Mouse (Mus musculus) neutrophil, adult 65 days (primary cell): ENCODE data around the gene Ccl2. TPM values are rescaled to one million over a fixed set of nuclear protein-coding genes. Genes with fewer than 3 reads are reported as not detected.

Source experiments
- total RNA-seq: library from RNA; stranded (reverse); gene quantifications from 2 replicates; pipeline ENCODE4 v1.2.4, GENCODE M21; 2023

The Ccl2 gene
- 8.5 and 46.6 TPM in 2 replicates for total RNA-seq

GRCm38 (mm10) chr11:82035356-82035755 is at the start of gene Ccl2:
Gene Ccl2 (plus strand): TSS chr11:82035571.

GRCm38 (mm10) chr11:82038535-82038934 is 3.2 kb downstream of the Ccl2 start, which contains the start of gene Gm17268:
Gene Gm17268 (minus strand): TSS chr11:82038562.

GRCm38 (mm10) chr11:82045471-82045870 is 10.1 kb downstream of the Ccl2 start, which contains the start of gene Ccl7:
Gene Ccl7 (plus strand): TSS chr11:82045712.

GRCm38 (mm10) chr11:82057646-82058045 is 22.3 kb downstream of the Ccl2 start, which contains the start of gene Ccl11:
Gene Ccl11 (plus strand): TSS chr11:82057823.

Other genes starting within 250 kb of the Ccl2 start
- 0.38 TPM in 1 of 2 replicates, not detected in the other for gene 5530401A14Rik, start 174.9 kb upstream of the Ccl2 start, total RNA-seq
- not detected in 2 replicates for gene Asic2, start 67.1 kb upstream of the Ccl2 start, total RNA-seq
- gene Gm17268, start 3.0 kb downstream of the Ccl2 start, total RNA-seq = not detected in 2 replicates
- gene Ccl7, start 10.1 kb downstream of the Ccl2 start, total RNA-seq = 0.63 TPM in 1 of 2 replicates, not detected in the other
- not detected in 2 replicates for gene Ccl11, start 22.3 kb downstream of the Ccl2 start, total RNA-seq
- gene Ccl12, start 66.3 kb downstream of the Ccl2 start, total RNA-seq = not detected in 2 replicates
- gene Ccl8, start 79.6 kb downstream of the Ccl2 start, total RNA-seq = not detected in 2 replicates